Comparison of ENCODE assay signal across 18 mouse cellular contexts in genomic region chr6:55646111-55646823, GRCm38 (mm10). TPM values are rescaled to one million over a fixed set of nuclear protein-coding genes. Genes with fewer than 3 reads are reported as not detected.
DNase-seq lines count a peak whose midpoint lies in the region; ATAC-seq and TF ChIP-seq lines count a peak whose summit lies in the region.
"Had no signal": no experiment of that assay in that cellular context is flagged by ENCODE, and none has a peak within 500 bp of the region (broad histone marks: within the 10 kb centered on the region; RNA-seq: fewer than 3 reads in every experiment).

No protein-coding gene starts in this region.

- H3K4me1 ChIP-seq in neural tube, embryonic 14.5 days (ENCODE audit: control insufficient read depth, insufficient read depth, low read length): peaks cover 19% of the 10 kb centered on the region
- H3K4me1 ChIP-seq in midbrain, embryonic 12.5 days: peaks cover 28% of the 10 kb centered on the region
- H3K4me1 ChIP-seq in lung, adult 2 months (ENCODE audit: control insufficient read depth, insufficient read depth, low read length): no peaks in the 10 kb centered on the region

- 52% methylated on average over 14 of the region's 14 CpGs for whole genome bisulfite sequencing in neural tube, embryonic 14.5 days
- 60% methylated on average over 14 of the region's 14 CpGs for WGBS in midbrain, embryonic 12.5 days
- 50% methylated on average over 14 of the region's 14 CpGs for WGBS in lung, adult 2 months

- H3K4me2 ChIP-seq in neural tube, embryonic 14.5 days (ENCODE audit: low read depth, low read length): no peak overlapping the region
- H3K4me2 ChIP-seq in midbrain, embryonic 12.5 days (replicated peaks): no peak overlapping the region
- H3K4me2 ChIP-seq: embryonic facial prominence, embryonic 12.5 days had no signal

- intact Hi-C loops in gastrocnemius, adult 2 months (cut with DNase I): no loop called here

- no peaks in the 10 kb centered on the region for H3K9me3 ChIP-seq in neural tube, embryonic 14.5 days (ENCODE audit: control insufficient read depth, low read length)
- no peaks in the 10 kb centered on the region for H3K9me3 ChIP-seq in midbrain, embryonic 12.5 days
- H3K9me3 ChIP-seq: embryonic facial prominence, embryonic 12.5 days had no signal

- ATAC-seq in neural tube, embryonic 14.5 days (ENCODE audit: low read depth): peak; percentile 49; the same call in 1 of the 2 replicates
- peak; percentile 64; the same call in 1 of the 2 replicates for ATAC-seq in midbrain, embryonic 12.5 days (ENCODE audit: low FRiP score, low read depth)
- ATAC-seq: liver, postnatal 0 days had no signal

- H3K27ac ChIP-seq in neural tube, embryonic 14.5 days (ENCODE audit: low read depth, low read length): 0 out of 2 replicates have a peak overlapping the region, but pooled peaks have one; percentile 17
- no peak overlapping the region for H3K27ac ChIP-seq in midbrain, embryonic 12.5 days (replicated peaks)
- no peak overlapping the region for H3K27ac ChIP-seq in gastrocnemius, adult 2 months
- H3K27ac ChIP-seq: embryonic facial prominence, embryonic 12.5 days; macrophage had no signal

- no peak for TF ChIP-seq CTCF in gastrocnemius, adult 2 months (IDR thresholded peaks at IDR 0.05)
- TF ChIP-seq CTCF in lung, adult 2 months (IDR thresholded peaks at IDR 0.05; ENCODE audit: insufficient read depth, low read length): no peak

- no peak for TF ChIP-seq POLR2A in lung, adult 2 months (IDR thresholded peaks at IDR 0.05; ENCODE audit: borderline replicate concordance, extremely low read depth, low read depth, low read length)

- H3K9ac ChIP-seq in neural tube, embryonic 14.5 days (replicated peaks; ENCODE audit: low read depth, low read length): no peak overlapping the region
- H3K9ac ChIP-seq in midbrain, embryonic 12.5 days (replicated peaks): no peak overlapping the region
- H3K9ac ChIP-seq: embryonic facial prominence, embryonic 12.5 days; liver, postnatal 0 days had no signal

- H3K4me3 ChIP-seq in neural tube, embryonic 14.5 days (ENCODE audit: low read depth, low read length): no peak overlapping the region
- H3K4me3 ChIP-seq in midbrain, embryonic 12.5 days: no peak overlapping the region
- H3K4me3 ChIP-seq in gastrocnemius, adult 2 months: no peak overlapping the region
- no peak overlapping the region for H3K4me3 ChIP-seq in lung, adult 2 months (replicated peaks; ENCODE audit: extremely low read depth, low read depth, low read length)
- H3K4me3 ChIP-seq: embryonic facial prominence, embryonic 12.5 days had no signal

- no peaks in the 10 kb centered on the region for H3K36me3 ChIP-seq in neural tube, embryonic 14.5 days (ENCODE audit: control insufficient read depth, insufficient read depth, low read length)
- no peaks in the 10 kb centered on the region for H3K36me3 ChIP-seq in midbrain, embryonic 12.5 days
- H3K36me3 ChIP-seq: embryonic facial prominence, embryonic 12.5 days had no signal

- DNase-seq in cerebellum, postnatal 36 days: peak; percentile 8 to 15
- DNase-seq in cerebellum, adult 9-11 months: no peak
- DNase-seq in neural tube, embryonic 10.5 days (ENCODE audit: extremely low spot score, low spot score): no peak
- DNase-seq in urinary bladder, postnatal 36 days (ENCODE audit: low spot score in 2 of 2): no peak
- no peak for DNase-seq in gastrocnemius, adult 2 months
- no peak for DNase-seq in lung, adult 2 months
- DNase-seq: kidney, adult 11 months; kidney, postnatal 4 days; liver, postnatal 0 days; right cerebral cortex, postnatal 4 days; thymus, postnatal 14 days had no signal

- no peaks in the 10 kb centered on the region for H3K27me3 ChIP-seq in neural tube, embryonic 14.5 days (ENCODE audit: control insufficient read depth, insufficient read depth, low read length)
- H3K27me3 ChIP-seq in midbrain, embryonic 12.5 days: no peaks in the 10 kb centered on the region
- H3K27me3 ChIP-seq: embryonic facial prominence, embryonic 12.5 days had no signal

RNA-seq across cellular contexts. Expression of gene Neurod6, which starts 34.8 kb away (rescaled TPM):
- 88.6 and 95.7 TPM in 2 replicates for polyA plus RNA-seq in neural tube, embryonic 14.5 days (2014; fragmentation: Nextera tagmentation; extraction: Ambion mirVana)
- 1.3 and 2.8 TPM in 2 replicates for polyA plus RNA-seq in midbrain, embryonic 12.5 days (2016; fragmentation: Nextera tagmentation; extraction: Ambion mirVana)
- not detected for total RNA-seq in gastrocnemius, adult 2 months (2021)
- polyA plus RNA-seq in lung, adult 2 months (2012; rRNA removed): not detected in 2 replicates
- total RNA-seq: gastrocnemius, postnatal 4 days; heart, postnatal 10 days had no signal
- polyA plus RNA-seq: liver, postnatal 0 days; macrophage; stomach, embryonic 14.5 days had no signal

Comparison
In these comparisons a context has a peak if more than half of its experiments do, and no peak if none do; other contexts are left out.
1. DNase-seq: peak in cerebellum, postnatal 36 days (2 of 2); none in cerebellum, adult 9-11 months (single experiment), neural tube, embryonic 10.5 days (single experiment), urinary bladder, postnatal 36 days (0 of 2), gastrocnemius, adult 2 months (single experiment) and lung, adult 2 months (single experiment).
2. RNA of gene Neurod6, which starts 34.8 kb away (polyA plus RNA-seq): 88.6 to 95.7 TPM in neural tube, embryonic 14.5 days; 1.3 to 2.8 TPM in midbrain, embryonic 12.5 days and not detected in lung, adult 2 months; every median in the first group is over 10 times any median in the second.